Mouse (Mus musculus): ENCODE results near the gene Dvl1. TPM values are rescaled to one million over a fixed set of nuclear protein-coding genes. Genes with fewer than 3 reads are reported as not detected.
A peak's percentile ranks its signal among the peaks of the same experiment; 100 is the strongest.

The Dvl1 gene
- total RNA-seq, 2 experiments from 2014 or later, result 80.8 to 81.9 TPM

DNA sequence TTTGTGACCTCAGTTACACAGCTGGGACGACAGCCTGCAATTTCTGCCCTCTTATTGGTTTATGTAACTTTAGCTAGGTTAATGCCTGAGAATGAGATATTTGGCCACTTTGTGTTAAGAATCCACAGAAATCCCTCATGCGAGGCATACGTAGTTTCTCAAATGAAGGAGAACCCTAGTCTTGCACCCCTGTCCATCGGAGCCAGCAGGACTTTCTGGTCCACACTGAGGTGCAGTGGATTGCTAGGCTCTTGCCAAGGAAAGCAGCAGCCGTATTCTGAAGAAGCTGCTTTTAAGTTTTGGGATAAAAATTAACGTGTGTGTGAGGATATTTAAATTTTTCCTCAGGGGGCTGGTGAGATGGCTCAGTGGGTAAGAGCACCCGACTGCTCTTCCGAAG is 16.6 kb upstream of the Dvl1 start:
- Histone ChIP-seq H3K27ac (peak overlapping the region; percentile 94; the same call in 1 of the 2 replicates), H3K4me3 (peak overlapping the region; percentile 86)
- DNase-seq (ENCODE audit: low spot score in 2 of 2), result no peak
- TF ChIP-seq CTCF (conservative IDR thresholded peaks at IDR 0.05), result no peak

DNA sequence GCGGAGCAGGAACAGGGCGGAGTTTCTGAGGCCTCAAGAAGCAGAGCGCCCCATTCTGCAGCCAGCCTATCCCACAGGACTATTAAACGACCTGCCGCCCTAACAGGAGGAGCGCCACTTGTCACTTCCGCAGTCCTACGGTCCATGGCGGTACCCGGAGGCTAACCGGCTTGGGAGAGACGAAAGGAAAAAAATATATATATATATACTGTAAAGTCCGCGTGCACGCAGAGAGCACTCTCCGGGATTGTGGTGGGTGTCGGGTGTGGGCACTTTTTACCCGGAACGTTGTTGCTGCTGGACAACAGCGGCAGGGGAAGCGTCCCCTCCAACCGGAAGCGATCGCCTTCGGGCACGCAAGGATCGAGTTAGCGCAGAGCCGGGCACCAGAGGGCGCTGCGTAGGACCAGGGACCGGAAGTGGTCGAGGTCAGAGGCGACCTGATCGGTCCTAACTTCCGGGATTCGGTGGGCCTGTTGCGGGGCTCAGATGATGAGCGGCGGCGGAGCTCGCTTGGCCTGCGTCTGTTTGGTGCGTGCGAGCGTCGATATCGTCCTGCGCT is 15.9 kb upstream of the Dvl1 start, which contains the start of gene Aurkaip1:
Gene Aurkaip1, plus strand, starts transcription at position 68 of the 562 bp plus-strand sequence.
- Histone ChIP-seq H3K4me3 (peak within 1 kb of the TSS; percentile 86), H3K27ac (peak within 1 kb of the TSS; percentile 94)
- peak; percentile 79 for TF ChIP-seq CTCF (conservative IDR thresholded peaks at IDR 0.05)
- DNase-seq (ENCODE audit: low spot score in 2 of 2), result peak; percentile 94 to 96

DNA sequence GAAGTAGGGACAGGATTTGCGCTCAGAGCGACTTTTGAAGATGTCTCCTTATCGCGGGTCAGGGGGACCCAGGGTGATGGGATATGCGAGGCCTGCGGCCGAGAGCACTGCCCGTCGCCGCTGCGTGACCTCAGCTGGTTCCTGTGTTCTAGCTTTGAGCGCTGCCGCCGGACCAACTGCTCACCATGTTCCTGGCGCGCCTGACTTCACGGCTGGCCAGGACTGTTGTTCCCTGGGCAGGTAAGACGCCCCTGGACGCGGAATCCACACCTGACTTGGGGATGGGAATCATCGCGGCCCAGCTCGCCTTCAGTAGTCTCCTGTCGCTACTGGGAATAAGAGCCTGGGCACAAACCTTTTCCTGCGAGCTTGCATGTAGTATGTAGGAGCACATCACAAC is 15.4 kb upstream of the Dvl1 start:
- peak in 1 of 2 experiments; percentile 37 for DNase-seq (ENCODE audit: low spot score in 2 of 2)
- no peak for TF ChIP-seq CTCF (conservative IDR thresholded peaks at IDR 0.05)
- peak overlapping the region; percentile 86 for H3K4me3 ChIP-seq
- H3K27ac ChIP-seq, result peak overlapping the region; percentile 94

DNA sequence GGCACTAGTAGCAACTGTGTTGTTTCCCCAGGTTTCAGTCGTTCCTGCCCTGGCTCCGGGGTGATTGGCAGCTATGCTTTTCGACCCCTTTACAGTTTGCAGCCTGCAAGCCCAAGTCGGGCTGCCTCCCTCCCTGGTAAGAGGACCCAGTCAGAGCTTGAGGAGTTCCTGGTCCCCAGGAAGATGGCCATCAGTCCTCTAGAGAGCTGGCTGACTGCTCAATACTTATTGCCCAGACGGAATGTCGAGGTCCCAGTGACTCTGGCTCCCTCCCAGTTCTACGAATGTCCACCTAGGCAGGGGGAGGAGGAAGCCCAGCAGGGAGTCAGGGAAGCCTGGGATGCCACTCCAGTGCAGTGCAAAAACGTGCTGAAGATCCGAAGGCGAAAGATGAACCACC is 14.9 kb upstream of the Dvl1 start:
- no peak for DNase-seq (ENCODE audit: low spot score in 2 of 2)
- peak overlapping the region; percentile 86 for H3K4me3 ChIP-seq
- TF ChIP-seq CTCF (conservative IDR thresholded peaks at IDR 0.05), result no peak
- peak overlapping the region; percentile 94 for H3K27ac ChIP-seq

DNA sequence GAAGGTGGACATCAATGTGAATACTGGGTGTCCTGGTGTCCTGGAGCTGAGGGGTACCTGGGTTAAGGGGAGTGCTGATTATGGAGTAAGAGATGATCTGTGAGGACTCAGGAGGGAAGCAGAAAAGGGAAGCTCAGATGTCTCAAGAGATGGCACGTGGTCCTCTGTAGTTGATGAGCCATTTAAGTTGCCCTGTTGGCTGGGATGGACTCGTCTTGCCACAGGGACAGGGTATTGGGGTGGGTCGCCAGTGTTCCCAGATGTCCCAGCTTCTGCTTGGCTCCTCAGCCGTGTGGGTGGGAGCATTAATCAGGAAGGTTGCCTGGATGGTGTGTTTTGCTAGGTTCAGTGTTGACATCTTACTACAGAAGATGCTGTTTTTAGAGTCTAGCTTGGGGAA is 14.0 kb upstream of the Dvl1 start:
- Histone ChIP-seq H3K27ac (no peak overlapping the region), H3K4me3 (no peak overlapping the region)
- TF ChIP-seq CTCF (conservative IDR thresholded peaks at IDR 0.05), result no peak
- DNase-seq (ENCODE audit: low spot score in 2 of 2), result no peak

DNA sequence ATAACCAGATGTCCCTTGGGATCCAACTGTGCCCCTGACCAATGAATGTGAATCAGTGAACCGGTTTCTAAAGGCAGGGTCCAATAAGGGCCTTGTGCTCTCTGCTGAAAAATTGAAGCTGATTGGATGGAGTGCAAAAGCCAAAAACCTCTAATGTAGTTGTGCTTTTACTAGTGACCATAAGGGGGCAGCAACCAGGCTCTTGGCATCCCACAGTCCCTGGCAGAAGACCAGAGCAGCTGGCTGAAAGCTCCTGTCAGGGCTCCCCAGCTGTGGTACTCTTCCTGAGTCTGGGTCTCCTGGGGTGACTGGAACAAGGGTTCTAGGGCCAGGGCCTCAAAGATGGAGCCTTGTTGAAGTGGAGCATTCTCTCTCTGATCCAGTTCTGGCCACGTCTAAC is 13.4 kb upstream of the Dvl1 start:
- peak; percentile 87 for TF ChIP-seq CTCF (conservative IDR thresholded peaks at IDR 0.05)
- Histone ChIP-seq H3K27ac (peak overlapping the region; percentile 79), H3K4me3 (no peak overlapping the region)
- DNase-seq (ENCODE audit: low spot score in 2 of 2), result peak; percentile 74 to 80

DNA sequence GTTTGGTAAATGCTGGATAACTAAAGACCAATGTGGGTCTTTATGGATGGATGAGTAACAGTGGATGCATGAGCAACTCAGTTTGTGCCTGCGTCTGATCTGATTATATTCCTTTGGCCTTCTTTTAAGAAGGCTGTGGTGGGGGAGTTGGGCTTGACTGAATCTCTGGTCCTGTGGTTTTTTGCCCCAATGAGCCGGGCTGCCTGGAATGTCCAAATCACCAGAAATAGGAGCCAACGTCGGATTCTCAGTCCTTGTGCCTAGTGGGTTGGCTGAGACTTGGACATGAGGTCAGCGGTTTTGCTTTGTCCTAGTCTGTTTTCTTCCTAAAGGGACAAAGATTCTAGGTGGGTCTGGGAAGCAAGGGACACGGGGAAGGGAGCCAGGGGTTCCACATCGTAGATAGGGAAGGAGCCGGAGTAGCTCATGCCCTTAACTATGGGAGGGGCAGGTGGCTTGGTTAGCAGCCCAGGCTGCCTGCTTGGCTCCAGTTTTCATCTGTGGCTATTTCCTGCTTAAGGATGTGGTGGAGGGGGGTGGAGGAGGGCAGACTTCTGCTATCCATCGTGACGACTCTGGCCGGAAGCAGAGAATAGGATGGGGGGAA is 9.7 kb upstream of the Dvl1 start:
- TF ChIP-seq CTCF (conservative IDR thresholded peaks at IDR 0.05), result no peak
- Histone ChIP-seq H3K27ac (peak overlapping the region; percentile 32; the same call in 1 of the 2 replicates), H3K4me3 (no peak overlapping the region)
- no peak for DNase-seq (ENCODE audit: low spot score in 2 of 2)

DNA sequence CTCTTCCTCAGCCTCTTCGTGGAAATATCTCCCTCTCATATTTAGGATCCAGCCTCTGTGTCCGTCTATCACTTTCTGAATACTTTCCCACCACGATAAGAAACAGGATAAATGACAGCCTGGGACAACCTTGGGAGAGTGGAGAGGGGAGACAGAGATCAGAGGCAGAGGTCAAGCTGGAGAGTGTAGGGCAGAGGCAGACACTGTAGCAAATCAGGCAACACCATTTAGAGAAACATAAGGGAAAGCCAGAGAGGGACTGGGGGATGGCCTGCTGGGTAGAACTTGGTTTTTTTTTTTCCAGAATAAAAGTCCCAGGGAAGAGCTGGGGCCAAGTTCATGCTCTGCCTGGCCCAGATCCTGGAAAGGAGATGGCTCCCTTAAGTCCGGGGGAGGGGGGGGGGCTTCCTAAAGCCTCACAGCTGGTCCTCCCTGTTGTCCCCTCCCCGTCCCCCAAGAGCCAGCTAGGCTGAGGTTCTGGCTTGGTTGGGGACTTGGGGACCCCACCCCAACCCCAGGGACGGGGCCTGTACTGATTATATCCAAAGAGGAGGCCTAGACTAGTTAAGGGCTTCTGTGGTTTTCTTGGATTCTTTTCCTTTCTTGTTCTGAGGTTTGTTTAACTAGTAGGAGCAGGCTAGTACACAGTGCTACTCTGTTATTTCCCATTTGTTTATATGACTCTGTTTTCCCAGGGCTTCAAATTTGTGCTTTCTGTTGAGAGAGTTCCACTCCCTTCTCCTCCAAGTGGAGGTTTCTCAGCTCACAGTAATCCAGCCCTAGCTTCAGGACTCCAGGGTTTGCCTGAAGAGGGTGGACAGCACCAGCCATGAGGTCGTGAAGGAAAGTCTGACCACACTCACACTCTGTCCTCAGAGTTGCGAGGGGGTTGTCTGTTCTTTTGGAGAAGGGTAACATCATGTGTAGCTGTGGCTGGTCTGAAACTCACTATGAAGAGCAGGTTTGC is 8.7 kb upstream of the Dvl1 start:
- no peak for DNase-seq (ENCODE audit: low spot score in 2 of 2)
- TF ChIP-seq CTCF (conservative IDR thresholded peaks at IDR 0.05), result no peak
- no peak overlapping the region for H3K4me3 ChIP-seq
- H3K27ac ChIP-seq, result peak overlapping the region; percentile 39; the same call in 1 of the 2 replicates

DNA sequence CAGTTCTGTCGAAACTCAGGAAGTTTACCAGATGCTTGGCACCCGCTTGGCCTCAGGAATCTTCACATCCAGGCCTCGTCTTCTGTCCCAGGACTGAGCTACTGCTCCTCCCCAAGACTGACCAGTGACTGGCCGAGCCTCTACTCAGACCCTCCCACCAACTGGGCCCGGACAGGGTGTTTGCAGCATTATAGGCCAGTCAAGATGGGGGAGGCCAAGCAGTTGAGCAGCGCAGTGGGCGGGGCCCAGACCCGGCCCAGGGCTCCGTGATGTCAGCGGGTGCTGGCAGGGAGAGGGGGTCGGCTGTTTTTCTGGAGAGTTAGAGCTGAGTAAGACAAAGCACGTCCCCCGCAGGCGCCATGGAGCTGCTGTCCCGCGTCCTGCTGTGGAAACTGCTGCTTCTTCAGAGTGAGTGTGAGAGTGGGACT is 7.7 kb upstream of the Dvl1 start, which contains the start of gene Mxra8:
Gene Mxra8, plus strand, starts transcription at position 198 of the 428 bp plus-strand sequence.
- Histone ChIP-seq H3K27ac (peak within 1 kb of the TSS; percentile 61), H3K4me3 (peak within 1 kb of the TSS; percentile 45; the same call in 1 of the 2 replicates)
- DNase-seq (ENCODE audit: low spot score in 2 of 2), result no peak
- TF ChIP-seq CTCF (conservative IDR thresholded peaks at IDR 0.05), result no peak

DNA sequence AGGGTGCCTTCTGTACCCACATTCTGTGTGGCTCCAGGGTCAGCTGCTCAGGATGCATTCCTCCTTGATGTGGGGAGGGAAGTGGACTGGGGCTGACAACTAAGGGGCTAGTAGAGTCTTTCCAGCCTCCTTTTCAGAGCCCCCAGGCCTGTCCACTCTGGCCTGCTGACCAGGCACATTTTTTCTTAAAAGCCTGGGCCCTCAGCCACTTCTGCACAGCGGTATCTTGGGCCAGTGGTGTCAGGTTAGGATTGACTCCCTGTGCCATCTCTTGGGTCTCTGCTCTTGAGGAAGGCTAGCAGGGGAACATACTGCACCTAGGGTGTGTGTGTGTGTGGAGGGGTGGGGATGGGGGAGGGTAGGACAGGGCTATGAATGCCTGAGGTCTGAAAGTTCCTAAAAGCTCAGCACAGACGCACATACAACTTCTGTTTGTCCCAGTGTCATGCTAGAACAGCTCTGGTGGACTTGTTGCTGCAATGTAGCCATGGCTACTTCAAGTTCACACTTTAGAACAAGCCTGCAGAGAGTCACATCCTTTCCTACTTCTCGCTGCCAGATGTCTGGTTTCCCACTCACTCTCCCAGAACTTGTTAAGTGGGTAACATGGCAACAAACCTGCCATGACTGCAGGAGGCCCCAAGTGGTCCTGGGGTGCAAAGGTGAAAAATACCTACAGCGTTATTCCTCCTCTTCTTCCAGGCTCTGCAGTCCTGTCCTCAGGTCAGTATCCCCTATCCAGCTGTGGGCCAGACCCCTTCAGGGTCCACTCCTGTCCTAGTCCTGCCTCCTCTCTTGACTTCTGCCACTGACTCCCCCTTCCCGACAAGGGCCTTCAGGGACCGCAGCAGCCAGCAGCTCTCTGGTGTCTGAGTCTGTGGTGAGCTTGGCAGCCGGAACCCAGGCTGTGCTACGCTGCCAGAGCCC is 6.9 kb upstream of the Dvl1 start:
- H3K27ac ChIP-seq, result peak overlapping the region; percentile 61
- TF ChIP-seq CTCF (conservative IDR thresholded peaks at IDR 0.05), result no peak

DNA sequence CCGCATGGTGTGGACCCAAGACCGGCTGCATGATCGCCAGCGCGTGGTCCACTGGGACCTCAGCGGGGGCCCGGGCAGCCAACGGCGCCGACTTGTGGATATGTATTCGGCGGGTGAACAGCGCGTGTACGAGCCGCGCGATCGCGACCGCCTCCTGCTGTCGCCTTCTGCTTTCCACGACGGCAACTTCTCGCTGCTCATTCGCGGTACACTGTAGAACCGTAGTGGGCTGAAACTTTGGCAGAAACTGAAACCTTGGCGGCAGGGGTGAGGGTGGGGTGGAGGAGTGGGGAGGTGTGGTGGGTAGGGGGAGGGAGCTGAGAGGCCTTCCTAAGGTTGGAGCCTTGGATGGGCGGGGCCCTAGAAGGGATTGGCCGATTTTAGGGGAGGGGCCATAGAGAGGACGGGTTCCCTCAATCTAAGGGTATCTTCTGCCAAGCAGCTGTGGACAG is 6.2 kb upstream of the Dvl1 start:
- TF ChIP-seq CTCF (conservative IDR thresholded peaks at IDR 0.05), result peak; percentile 57
- Histone ChIP-seq H3K4me3 (peak overlapping the region; percentile 45), H3K27ac (peak overlapping the region; percentile 18; the same call in 1 of the 2 replicates)
- DNase-seq (ENCODE audit: low spot score in 2 of 2), result no peak

More for the DNA sequence above, 6.9 kb upstream of the Dvl1 start:
- H3K4me3 ChIP-seq, result peak overlapping the region; percentile 45
- DNase-seq (ENCODE audit: low spot score in 2 of 2), result no peak
